Mouse (Mus musculus): Measurements from ENCODE around the gene Efhd1. TPM values are rescaled to one million over a fixed set of nuclear protein-coding genes. Genes with fewer than 3 reads are reported as not detected.

Efhd1 gene
- polyA plus RNA-seq, 1 experiment from 2014 or later, result 0.09 TPM

DNA sequence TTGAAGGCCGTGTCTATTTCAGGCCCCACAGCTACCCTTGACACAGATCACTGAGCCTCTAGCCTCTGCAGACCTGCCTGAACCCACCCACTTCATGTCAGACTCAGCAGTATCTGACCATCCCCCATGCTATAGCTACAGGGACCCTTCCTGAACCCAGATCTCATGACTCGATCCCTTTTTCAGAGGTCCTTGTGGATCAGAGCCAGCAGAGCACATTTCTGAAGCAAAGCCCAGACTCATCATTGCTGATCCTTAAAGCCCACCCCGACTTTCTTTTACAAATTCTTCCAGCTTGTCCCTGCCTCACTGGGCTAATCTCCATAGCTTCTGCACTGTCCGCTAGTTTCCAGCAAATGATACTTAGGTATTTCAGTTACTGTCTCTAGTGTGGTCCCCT is 10.0 kb downstream of the Efhd1 start:
- Histone ChIP-seq H3K9me3 (replicated peaks; ENCODE audit: control insufficient read depth, low read length) (no peaks in the 10 kb centered on the region), H3K27ac (ENCODE audit: low read length) (no peak overlapping the region), H3K27me3 (ENCODE audit: control insufficient read depth, insufficient read depth, low read depth, low read length) (no peaks in the 10 kb centered on the region), H3K36me3 (ENCODE audit: control insufficient read depth, insufficient read depth) (no peaks in the 10 kb centered on the region), H3K4me3 (ENCODE audit: low read depth, low read length) (no peak overlapping the region), H3K4me2 (ENCODE audit: low read depth, low read length) (no peak overlapping the region), H3K4me1 (ENCODE audit: control insufficient read depth, low read depth, low read length) (no peaks in the 10 kb centered on the region), H3K9ac (ENCODE audit: low read depth, low read length) (no peak overlapping the region)
- 51% methylated on average over 4 of the region's 4 CpGs for WGBS (ENCODE audit: insufficient replicate concordance)
- ATAC-seq (ENCODE audit: low read depth), result no peak

DNA sequence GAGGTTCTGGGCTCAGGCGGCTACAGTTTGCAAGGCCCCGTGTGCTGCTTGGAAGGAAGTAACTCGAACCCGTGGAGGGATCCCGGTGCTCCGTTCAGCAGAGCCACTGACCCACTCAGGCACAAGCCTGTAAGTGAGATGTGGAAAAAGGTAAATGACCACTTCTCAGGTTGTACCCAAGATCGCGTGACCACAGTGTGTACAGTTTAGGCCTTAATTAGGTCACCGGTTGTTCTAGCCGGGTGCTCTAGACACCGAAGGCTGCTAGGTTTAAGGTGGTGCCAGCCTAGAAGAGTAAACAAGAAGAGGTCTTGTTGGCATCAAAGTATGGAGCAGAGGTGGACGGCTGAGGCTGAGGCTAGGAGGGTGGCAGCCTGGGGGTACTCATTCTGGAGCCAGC is 11.0 kb downstream of the Efhd1 start:
- H3K4me1 ChIP-seq (ENCODE audit: control insufficient read depth, low read depth, low read length), result no peaks in the 10 kb centered on the region
- no peak overlapping the region for H3K4me2 ChIP-seq (ENCODE audit: low read depth, low read length)
- no peak overlapping the region for H3K9ac ChIP-seq (ENCODE audit: low read depth, low read length)
- H3K27ac ChIP-seq (ENCODE audit: low read length), result no peak overlapping the region
- H3K36me3 ChIP-seq (ENCODE audit: control insufficient read depth, insufficient read depth), result no peaks in the 10 kb centered on the region
- WGBS (ENCODE audit: insufficient replicate concordance), result 81% methylated on average over 12 of the region's 12 CpGs
- H3K9me3 ChIP-seq (replicated peaks; ENCODE audit: control insufficient read depth, low read length), result no peaks in the 10 kb centered on the region
- H3K27me3 ChIP-seq (ENCODE audit: control insufficient read depth, insufficient read depth, low read depth, low read length), result no peaks in the 10 kb centered on the region
- H3K4me3 ChIP-seq (ENCODE audit: low read depth, low read length), result no peak overlapping the region
- ATAC-seq (ENCODE audit: low read depth), result no peak

DNA sequence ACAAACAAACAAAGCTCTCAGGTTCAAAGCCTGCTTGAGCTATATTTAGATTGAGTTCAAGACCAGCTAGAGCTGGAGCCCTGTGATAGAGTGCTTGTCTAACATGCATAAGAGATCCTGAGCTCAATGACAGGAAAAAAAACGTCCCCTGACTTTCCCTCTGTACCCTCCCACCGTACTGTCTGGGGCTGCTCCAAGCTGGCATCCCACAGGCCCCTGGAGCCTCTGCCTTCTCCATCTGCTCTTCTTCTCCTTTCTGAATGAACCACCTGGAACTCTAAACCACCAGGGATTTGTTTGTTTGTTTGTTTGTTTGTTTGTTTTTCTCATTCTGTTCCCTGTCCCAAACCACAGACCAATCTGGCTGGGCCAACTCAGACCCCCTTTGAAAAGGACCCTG is 11.9 kb downstream of the Efhd1 start:
- no peak overlapping the region for H3K4me3 ChIP-seq (ENCODE audit: low read depth, low read length)

GRCm38 (mm10) chr1:87280281-87280680 is 16.1 kb downstream of the Efhd1 start:
- H3K27me3 ChIP-seq (ENCODE audit: control insufficient read depth, insufficient read depth, low read depth, low read length), result no peaks in the 10 kb centered on the region
- H3K4me3 ChIP-seq (ENCODE audit: low read depth, low read length), result no peak overlapping the region
- 47% methylated on average over 5 of the region's 5 CpGs for WGBS (ENCODE audit: insufficient replicate concordance)
- no peak overlapping the region for H3K27ac ChIP-seq (ENCODE audit: low read length)
- H3K9me3 ChIP-seq (replicated peaks; ENCODE audit: control insufficient read depth, low read length), result no peaks in the 10 kb centered on the region
- no peaks in the 10 kb centered on the region for H3K36me3 ChIP-seq (ENCODE audit: control insufficient read depth, insufficient read depth)
- no peak overlapping the region for H3K9ac ChIP-seq (ENCODE audit: low read depth, low read length)
- ATAC-seq (ENCODE audit: low read depth), result no peak
- H3K4me1 ChIP-seq (ENCODE audit: control insufficient read depth, low read depth, low read length), result no peaks in the 10 kb centered on the region
- no peak overlapping the region for H3K4me2 ChIP-seq (ENCODE audit: low read depth, low read length)

More for the DNA sequence above, 11.9 kb downstream of the Efhd1 start:
- H3K27ac ChIP-seq (ENCODE audit: low read length), result no peak overlapping the region
- H3K9ac ChIP-seq (ENCODE audit: low read depth, low read length), result no peak overlapping the region
- no peaks in the 10 kb centered on the region for H3K4me1 ChIP-seq (ENCODE audit: control insufficient read depth, low read depth, low read length)
- no peaks in the 10 kb centered on the region for H3K27me3 ChIP-seq (ENCODE audit: control insufficient read depth, insufficient read depth, low read depth, low read length)
- WGBS (ENCODE audit: insufficient replicate concordance), result 53% methylated on average over 2 of the region's 2 CpGs
- no peaks in the 10 kb centered on the region for H3K9me3 ChIP-seq (replicated peaks; ENCODE audit: control insufficient read depth, low read length)
- no peak overlapping the region for H3K4me2 ChIP-seq (ENCODE audit: low read depth, low read length)
- no peaks in the 10 kb centered on the region for H3K36me3 ChIP-seq (ENCODE audit: control insufficient read depth, insufficient read depth)
- ATAC-seq (ENCODE audit: low read depth), result no peak

DNA sequence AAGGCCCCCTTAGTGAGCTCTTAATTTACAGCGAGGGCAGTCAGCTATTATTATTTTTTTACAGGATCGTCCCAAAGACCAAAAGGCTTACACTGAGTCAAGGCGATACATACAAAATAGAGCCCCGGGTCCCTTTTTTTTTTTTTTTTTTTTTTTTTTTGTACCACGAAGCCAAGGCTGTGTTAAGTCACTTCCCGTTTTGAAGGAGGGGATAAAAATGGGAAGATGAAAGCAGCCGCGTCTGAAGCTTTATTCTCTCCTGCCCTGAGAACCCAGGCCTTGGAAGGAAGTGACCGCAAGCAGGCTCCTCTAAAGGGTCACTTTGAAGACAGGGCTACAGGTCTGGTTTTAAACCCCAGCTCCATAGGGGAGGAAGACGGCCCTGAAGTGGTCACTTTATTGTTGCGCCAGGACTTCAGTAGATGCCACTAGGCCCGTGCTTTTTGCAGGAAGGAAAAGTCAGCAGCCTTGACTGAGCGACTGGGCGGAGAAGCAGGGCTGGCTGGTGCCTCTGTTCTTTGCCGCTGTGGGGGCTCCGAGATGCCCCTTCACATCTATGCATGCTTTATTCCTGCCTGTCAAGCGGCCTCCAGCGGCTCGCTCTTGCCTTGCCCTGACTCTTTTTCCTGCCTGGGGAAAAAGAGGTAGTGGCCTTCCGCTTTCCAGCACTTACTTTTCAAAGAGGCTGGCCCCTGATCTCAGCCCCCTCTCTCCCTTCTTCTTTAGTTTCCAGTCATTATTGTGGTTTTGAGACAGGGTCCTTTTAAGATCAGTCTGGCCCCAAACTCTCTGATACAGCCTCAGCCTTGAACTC is 17.6 kb downstream of the Efhd1 start:
- Histone ChIP-seq H3K27me3 (ENCODE audit: control insufficient read depth, insufficient read depth, low read depth, low read length) (no peaks in the 10 kb centered on the region), H3K9me3 (replicated peaks; ENCODE audit: control insufficient read depth, low read length) (no peaks in the 10 kb centered on the region), H3K4me1 (ENCODE audit: control insufficient read depth, low read depth, low read length) (no peaks in the 10 kb centered on the region), H3K9ac (ENCODE audit: low read depth, low read length) (no peak overlapping the region), H3K27ac (ENCODE audit: low read length) (no peak overlapping the region), H3K36me3 (ENCODE audit: control insufficient read depth, insufficient read depth) (no peaks in the 10 kb centered on the region), H3K4me3 (ENCODE audit: low read depth, low read length) (no peak overlapping the region), H3K4me2 (ENCODE audit: low read depth, low read length) (peak overlapping the region; percentile 12; the same call in 1 of the 2 replicates)
- no peak for ATAC-seq (ENCODE audit: low read depth)
- 17% methylated on average over 20 of the region's 20 CpGs for WGBS (ENCODE audit: insufficient replicate concordance)

GRCm38 (mm10) chr1:87282413-87282788 is 18.2 kb downstream of the Efhd1 start:
- H3K27ac ChIP-seq (ENCODE audit: low read length), result no peak overlapping the region
- WGBS (ENCODE audit: insufficient replicate concordance), result 62% methylated on average over 6 of the region's 6 CpGs
- no peaks in the 10 kb centered on the region for H3K4me1 ChIP-seq (ENCODE audit: control insufficient read depth, low read depth, low read length)
- no peak overlapping the region for H3K9ac ChIP-seq (ENCODE audit: low read depth, low read length)
- no peaks in the 10 kb centered on the region for H3K9me3 ChIP-seq (replicated peaks; ENCODE audit: control insufficient read depth, low read length)
- H3K4me2 ChIP-seq (ENCODE audit: low read depth, low read length), result no peak overlapping the region
- H3K4me3 ChIP-seq (ENCODE audit: low read depth, low read length), result no peak overlapping the region
- no peaks in the 10 kb centered on the region for H3K36me3 ChIP-seq (ENCODE audit: control insufficient read depth, insufficient read depth)
- H3K27me3 ChIP-seq (ENCODE audit: control insufficient read depth, insufficient read depth, low read depth, low read length), result no peaks in the 10 kb centered on the region
- ATAC-seq (ENCODE audit: low read depth), result no peak

GRCm38 (mm10) chr1:87283410-87283960 is 19.3 kb downstream of the Efhd1 start:
- H3K27ac ChIP-seq (ENCODE audit: low read length), result no peak overlapping the region
- H3K9me3 ChIP-seq (replicated peaks; ENCODE audit: control insufficient read depth, low read length), result no peaks in the 10 kb centered on the region
- H3K4me2 ChIP-seq (ENCODE audit: low read depth, low read length), result no peak overlapping the region
- H3K36me3 ChIP-seq (ENCODE audit: control insufficient read depth, insufficient read depth), result no peaks in the 10 kb centered on the region
- no peak overlapping the region for H3K4me3 ChIP-seq (ENCODE audit: low read depth, low read length)
- H3K9ac ChIP-seq (ENCODE audit: low read depth, low read length), result no peak overlapping the region
- H3K27me3 ChIP-seq (ENCODE audit: control insufficient read depth, insufficient read depth, low read depth, low read length), result no peaks in the 10 kb centered on the region
- WGBS (ENCODE audit: insufficient replicate concordance), result 59% methylated on average over 10 of the region's 10 CpGs
- no peak for ATAC-seq (ENCODE audit: low read depth)
- H3K4me1 ChIP-seq (ENCODE audit: control insufficient read depth, low read depth, low read length), result no peaks in the 10 kb centered on the region

DNA sequence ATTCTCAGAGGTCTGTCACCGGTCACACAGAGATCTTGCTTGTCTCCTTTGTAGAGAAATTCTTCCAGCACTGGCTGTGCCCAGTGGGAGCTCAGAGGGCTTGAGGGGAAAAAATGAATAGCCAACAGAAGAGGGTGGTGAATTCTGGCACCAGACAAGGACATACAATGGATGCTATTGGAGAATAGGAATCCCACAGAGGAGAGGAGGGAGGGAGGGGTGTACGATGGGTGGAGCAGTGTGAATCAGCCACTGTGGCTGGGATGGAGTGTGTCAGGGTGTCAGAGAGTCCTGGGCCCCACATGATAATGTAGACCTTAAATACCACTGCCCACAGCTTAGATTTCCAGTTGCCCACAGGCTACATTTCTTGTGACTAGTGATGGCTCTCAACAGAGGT is 22.9 kb downstream of the Efhd1 start:
- Histone ChIP-seq H3K9ac (ENCODE audit: low read depth, low read length) (no peak overlapping the region), H3K4me1 (ENCODE audit: control insufficient read depth, low read depth, low read length) (no peaks in the 10 kb centered on the region), H3K27ac (ENCODE audit: low read length) (no peak overlapping the region), H3K9me3 (replicated peaks; ENCODE audit: control insufficient read depth, low read length) (no peaks in the 10 kb centered on the region), H3K36me3 (ENCODE audit: control insufficient read depth, insufficient read depth) (no peaks in the 10 kb centered on the region), H3K4me3 (ENCODE audit: low read depth, low read length) (no peak overlapping the region), H3K27me3 (ENCODE audit: control insufficient read depth, insufficient read depth, low read depth, low read length) (no peaks in the 10 kb centered on the region), H3K4me2 (ENCODE audit: low read depth, low read length) (no peak overlapping the region)
- WGBS (ENCODE audit: insufficient replicate concordance), result 61% methylated on average over 2 of the region's 2 CpGs
- no peak for ATAC-seq (ENCODE audit: low read depth)

DNA sequence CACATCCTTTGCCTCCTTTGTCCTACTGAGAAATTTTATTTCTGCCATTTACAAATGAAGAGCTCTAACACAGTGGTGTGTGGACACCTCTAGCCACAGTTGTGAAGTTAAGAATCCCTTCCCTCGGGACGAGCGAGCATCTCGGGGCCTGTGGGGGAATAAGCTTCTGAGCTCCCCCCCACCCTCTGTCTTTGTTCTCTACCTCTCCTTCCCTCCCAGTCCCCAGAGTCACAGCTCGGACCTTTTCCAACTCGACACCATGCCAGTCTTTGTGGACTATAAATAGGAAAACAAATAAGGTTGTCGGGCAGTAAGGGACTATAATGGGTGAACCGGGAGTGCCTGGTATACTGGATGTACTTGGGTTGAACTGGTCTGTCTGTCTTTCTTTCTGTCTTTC is 27.3 kb downstream of the Efhd1 start:
- 62% methylated on average over 8 of the region's 8 CpGs for WGBS (ENCODE audit: insufficient replicate concordance)
- no peak for ATAC-seq (ENCODE audit: low read depth)

More for the DNA sequence above, 27.3 kb downstream of the Efhd1 start:
- Histone ChIP-seq H3K9me3 (replicated peaks; ENCODE audit: control insufficient read depth, low read length) (no peaks in the 10 kb centered on the region), H3K27ac (ENCODE audit: low read length) (no peak overlapping the region), H3K9ac (ENCODE audit: low read depth, low read length) (no peak overlapping the region), H3K36me3 (ENCODE audit: control insufficient read depth, insufficient read depth) (no peaks in the 10 kb centered on the region), H3K27me3 (ENCODE audit: control insufficient read depth, insufficient read depth, low read depth, low read length) (no peaks in the 10 kb centered on the region), H3K4me1 (ENCODE audit: control insufficient read depth, low read depth, low read length) (no peaks in the 10 kb centered on the region), H3K4me2 (ENCODE audit: low read depth, low read length) (no peak overlapping the region), H3K4me3 (ENCODE audit: low read depth, low read length) (no peak overlapping the region)

Measured in liver, embryonic 16.5 days (tissue).